Mouse (Mus musculus) bone marrow, adult 2 months (tissue): Measurements from ENCODE around the gene 1700018G05Rik. TPM values are rescaled to one million over a fixed set of nuclear protein-coding genes. Genes with fewer than 3 reads are reported as not detected.
"Not testable (repeated sequence)": the region's sequence is repeated elsewhere in the genome, so short reads cannot be mapped to it uniquely, and the experiment has no call there.

Experiments used
- H3K27ac ChIP-seq: fragments of 200-500 bp; 2 replicates; pipeline ENCODE4 v1.5.1; 2012; ENCODE audit warnings: low read depth, mild to moderate bottlenecking, control low read depth, inconsistent platforms, low read length; ENCODE audit not compliant: control insufficient read depth, poor library complexity, insufficient read depth
- H3K4me1 ChIP-seq: fragments of 200-500 bp; 2 replicates; pipeline ENCODE4 v1.6.1; 2011; ENCODE audit warnings: low read length; ENCODE audit not compliant: control insufficient read depth, insufficient read depth
- H3K4me3 ChIP-seq: fragments of 200-500 bp; replicated peaks from 2 replicates; pipeline ENCODE3; 2011; ENCODE audit warnings: mild to moderate bottlenecking, low read depth, low read length, control low read depth; ENCODE audit not compliant: control insufficient read depth
- CTCF ChIP-seq: fragments of 200-500 bp; IDR thresholded peaks from 2 replicates; pipeline ENCODE4 v1.5.1; 2011; ENCODE audit warnings: low read length, control low read depth; ENCODE audit not compliant: control insufficient read depth, insufficient read depth
- POLR2A ChIP-seq: fragments of 200-500 bp; IDR thresholded peaks from 2 replicates; pipeline ENCODE4 v1.6.1; 2011; ENCODE audit warnings: low read depth, mild to moderate bottlenecking, control low read depth, low read length, borderline replicate concordance; ENCODE audit not compliant: control insufficient read depth
- WGBS: fragments of 180-500 bp; shearing (Covaris S2); methylation state at CpG from one replicate; pipeline ENCODE4 v1.1.7; 2018; 5-methylcytosine and 5-hydroxymethylcytosine counted together
- polyA plus RNA-seq: library from polyadenylated mRNA; stranded (reverse); fragments of >200 nt; gene quantifications from 2 replicates; pipeline ENCODE4 v1.2.4, GENCODE M21; 2011; ENCODE audit warnings: low replicate concordance; ENCODE audit not compliant: missing spikeins, insufficient read depth, insufficient read length

1700018G05Rik gene
- not detected in 2 replicates for polyA plus RNA-seq

GRCm38 (mm10) chrX:102928072-102928471, at the start of gene 1700018G05Rik:
Gene 1700018G05Rik, plus strand, starts transcription at chrX:102928372.
- H3K4me1 ChIP-seq, H3K4me3 ChIP-seq, H3K27ac ChIP-seq: not testable (repeated sequence)
- 89% methylated on average over 6 of the region's 6 CpGs for WGBS

- not testable (repeated sequence) for H3K4me3 ChIP-seq, H3K4me1 ChIP-seq, H3K27ac ChIP-seq
- WGBS: 73% methylated on average over 6 of the region's 9 CpGs
Measured at GRCm38 (mm10) chrX:102908587-102908986, 19.6 kb upstream of the 1700018G05Rik start, which contains the start of the genes Dmrtc1a and 1700011M02Rik. Gene Dmrtc1a, minus strand, starts transcription at chrX:102908687. Gene 1700011M02Rik, plus strand, starts transcription at chrX:102908905.

GRCm38 (mm10) chrX:102914823-102915222, 13.3 kb upstream of the 1700018G05Rik start:
- H3K27ac ChIP-seq, H3K4me3 ChIP-seq, H3K4me1 ChIP-seq: not testable (repeated sequence)
- 63% methylated on average over 1 of the region's 1 CpGs for WGBS

- WGBS: 18% methylated on average over 4 of the region's 4 CpGs
- H3K4me3 ChIP-seq, H3K27ac ChIP-seq, H3K4me1 ChIP-seq: not testable (repeated sequence)
Measured at GRCm38 (mm10) chrX:102926707-102927106, 1.5 kb upstream of the 1700018G05Rik start.

GRCm38 (mm10) chrX:102932992-102933570, 4.9 kb downstream of the 1700018G05Rik start:
- Histone ChIP-seq H3K27ac (no peak overlapping the region), H3K4me3 (no peak overlapping the region), H3K4me1 (no peaks in the 10 kb centered on the region)
- 46% methylated on average over 12 of the region's 12 CpGs for WGBS
- TF ChIP-seq CTCF (no peak), POLR2A (no peak)

- no peak overlapping the region for H3K27ac ChIP-seq
- TF ChIP-seq POLR2A (no peak), CTCF (peak; percentile 23; the same call in 1 of the 2 replicates)
- H3K4me3 ChIP-seq: no peak overlapping the region
- H3K4me1 ChIP-seq: no peaks in the 10 kb centered on the region
- 25% methylated on average over 57 of the region's 68 CpGs for WGBS
Measured at GRCm38 (mm10) chrX:102933571-102934394, 5.6 kb downstream of the 1700018G05Rik start.

- Histone ChIP-seq H3K4me3 (no peak overlapping the region), H3K4me1 (no peaks in the 10 kb centered on the region), H3K27ac (no peak overlapping the region)
- WGBS: 70% methylated on average over 8 of the region's 8 CpGs
- no peak for TF ChIP-seq POLR2A
- no peak for TF ChIP-seq CTCF
Measured at GRCm38 (mm10) chrX:102934395-102934764, 6.2 kb downstream of the 1700018G05Rik start.

GRCm38 (mm10) chrX:102936743-102937142, 8.6 kb downstream of the 1700018G05Rik start:
- no peak for TF ChIP-seq CTCF
- no peak for TF ChIP-seq POLR2A
- WGBS: 49% methylated on average over 5 of the region's 5 CpGs
- no peak overlapping the region for H3K27ac ChIP-seq
- no peak overlapping the region for H3K4me3 ChIP-seq
- no peaks in the 10 kb centered on the region for H3K4me1 ChIP-seq

GRCm38 (mm10) chrX:102950136-102950535, 22.0 kb downstream of the 1700018G05Rik start:
- WGBS: 79% methylated on average over 11 of the region's 11 CpGs
- H3K4me1 ChIP-seq, H3K4me3 ChIP-seq, H3K27ac ChIP-seq: not testable (repeated sequence)
